In the genomic region with DNA sequence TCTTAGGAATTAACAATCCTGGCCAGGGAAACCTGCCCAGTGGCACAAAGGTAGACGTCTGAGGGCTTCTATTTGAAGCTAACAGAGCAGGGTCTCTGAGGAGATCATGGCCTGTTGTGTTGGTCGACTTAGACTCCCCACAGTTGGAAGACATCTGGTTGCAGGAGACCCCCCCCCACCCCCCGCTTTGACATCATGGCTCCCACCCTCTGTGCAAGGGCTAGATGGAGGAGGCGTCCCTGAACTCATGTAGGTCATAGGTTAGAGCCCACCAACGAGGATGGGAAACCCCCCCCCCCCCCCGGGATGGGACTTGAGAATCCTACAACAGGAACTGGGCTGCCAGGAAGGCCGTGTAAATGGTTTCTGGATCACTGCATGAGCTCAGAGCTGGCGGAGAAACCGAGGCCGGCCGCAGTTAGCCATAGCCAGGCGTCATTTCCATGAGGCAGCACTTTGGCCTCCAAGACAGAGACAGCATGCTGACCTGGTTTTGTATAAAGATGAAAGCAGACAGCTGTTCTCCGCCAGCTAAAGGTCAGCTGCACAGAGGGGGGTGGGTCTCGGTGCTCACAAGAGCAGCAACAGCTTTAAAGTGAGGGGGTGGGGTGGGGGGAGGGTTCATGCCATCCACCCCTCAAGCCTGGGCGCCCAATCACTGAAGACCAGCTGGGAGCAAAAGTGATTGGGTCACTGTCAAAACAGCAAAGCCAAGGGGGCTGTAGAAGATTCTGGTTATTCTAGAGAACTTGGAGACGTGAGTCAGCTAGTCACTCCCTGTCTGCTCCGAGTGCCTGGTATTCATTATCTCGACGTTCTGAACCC, we compare ENCODE assay signal across 8 mouse cellular contexts.
A peak's percentile ranks its signal among the peaks of the same experiment; 100 is the strongest.
DNase-seq lines count a peak whose midpoint lies in the region; ATAC-seq and TF ChIP-seq lines count a peak whose summit lies in the region.
"Had no signal": no experiment of that assay in that cellular context is flagged by ENCODE, and none has a peak within 500 bp of the region (broad histone marks: within the 10 kb centered on the region; RNA-seq: fewer than 3 reads in every experiment).

No protein-coding gene starts in this region.

- H3K9me3 ChIP-seq in liver, embryonic 13.5 days (replicated peaks) = no peaks in the 10 kb centered on the region
- H3K9me3 ChIP-seq in liver, postnatal 0 days (ENCODE audit: low read length) = no peaks in the 10 kb centered on the region
- H3K9me3 ChIP-seq in embryonic facial prominence, embryonic 14.5 days (ENCODE audit: control insufficient read depth, low read length) = no peaks in the 10 kb centered on the region

- TF ChIP-seq EP300 in liver, postnatal 0 days (IDR thresholded peaks at IDR 0.05; ENCODE audit: low read depth) = no peak

- ATAC-seq in liver, embryonic 13.5 days (ENCODE audit: low read depth) = no peak
- ATAC-seq in liver, postnatal 0 days = no peak
- peak; percentile 23; the same call in 1 of the 2 replicates for ATAC-seq in embryonic facial prominence, embryonic 14.5 days (ENCODE audit: low read depth)
- ATAC-seq in granulocyte monocyte progenitor cell, adult 5-6 weeks (replicated peaks; ENCODE audit: poor library complexity, severe bottlenecking) = no peak

- 65% methylated on average over 19 of the region's 19 CpGs for WGBS in liver, embryonic 13.5 days (ENCODE audit: insufficient replicate concordance)
- 80% methylated on average over 19 of the region's 19 CpGs for WGBS in liver, postnatal 0 days (ENCODE audit: insufficient replicate concordance)
- WGBS in embryonic facial prominence, embryonic 14.5 days = 57% methylated on average over 19 of the region's 19 CpGs

- H3K4me1 ChIP-seq in liver, embryonic 13.5 days (replicated peaks) = peaks cover 7% of the 10 kb centered on the region
- H3K4me1 ChIP-seq in liver, postnatal 0 days (ENCODE audit: insufficient read depth) = no peaks in the 10 kb centered on the region
- no peaks in the 10 kb centered on the region for H3K4me1 ChIP-seq in embryonic facial prominence, embryonic 14.5 days (ENCODE audit: control insufficient read depth, insufficient read depth, low read length)

- peaks cover 58% of the 10 kb centered on the region for H3K36me3 ChIP-seq in liver, embryonic 13.5 days
- H3K36me3 ChIP-seq in liver, postnatal 0 days (replicated peaks; ENCODE audit: insufficient read depth, low read length) = peaks cover 51% of the 10 kb centered on the region
- peaks cover 35% of the 10 kb centered on the region for H3K36me3 ChIP-seq in embryonic facial prominence, embryonic 14.5 days (ENCODE audit: control insufficient read depth, insufficient read depth, low read length)

- peak; percentile 50 for DNase-seq in liver, embryonic 13.5 days
- DNase-seq in liver, postnatal 0 days = no peak
- DNase-seq in adrenal gland, adult 2 months = peak; percentile 60
- peak; percentile 41 for DNase-seq in embryonic facial prominence, embryonic 14.5 days (ENCODE audit: low spot score)
- DNase-seq in retina, postnatal 1 day = peak; percentile 82
- DNase-seq in cerebellum, adult 11-12 months = no peak
- DNase-seq: left cerebral cortex, postnatal 4 days had no signal

- no peaks in the 10 kb centered on the region for H3K27me3 ChIP-seq in liver, embryonic 13.5 days
- H3K27me3 ChIP-seq in liver, postnatal 0 days (ENCODE audit: insufficient read depth, low read length) = no peaks in the 10 kb centered on the region
- no peaks in the 10 kb centered on the region for H3K27me3 ChIP-seq in embryonic facial prominence, embryonic 14.5 days (replicated peaks; ENCODE audit: control insufficient read depth, insufficient read depth, low read length)

- H3K4me3 ChIP-seq in liver, embryonic 13.5 days (replicated peaks) = no peak overlapping the region
- H3K4me3 ChIP-seq in liver, postnatal 0 days (ENCODE audit: low read depth, low read length) = no peak overlapping the region
- no peak overlapping the region for H3K4me3 ChIP-seq in embryonic facial prominence, embryonic 14.5 days (ENCODE audit: low read depth, low read length)

- TF ChIP-seq CTCF in liver, postnatal 0 days (IDR thresholded peaks at IDR 0.05; ENCODE audit: low read depth) = no peak

- H3K4me2 ChIP-seq in liver, embryonic 13.5 days = no peak overlapping the region
- no peak overlapping the region for H3K4me2 ChIP-seq in liver, postnatal 0 days (ENCODE audit: low read depth, low read length)
- H3K4me2 ChIP-seq in embryonic facial prominence, embryonic 14.5 days (ENCODE audit: low read depth, low read length) = no peak overlapping the region

- no peak overlapping the region for H3K27ac ChIP-seq in liver, embryonic 13.5 days
- H3K27ac ChIP-seq in liver, postnatal 0 days (ENCODE audit: low read depth) = no peak overlapping the region
- no peak overlapping the region for H3K27ac ChIP-seq in embryonic facial prominence, embryonic 14.5 days (replicated peaks; ENCODE audit: low read depth, low read length)

- H3K9ac ChIP-seq in liver, embryonic 13.5 days = no peak overlapping the region
- H3K9ac ChIP-seq in liver, postnatal 0 days (replicated peaks) = no peak overlapping the region
- H3K9ac ChIP-seq in embryonic facial prominence, embryonic 14.5 days (ENCODE audit: low read depth, low read length) = no peak overlapping the region

Comparison
In these comparisons a context has a peak if more than half of its experiments do, and no peak if none do; other contexts are left out.
1. DNase-seq: peak in liver, embryonic 13.5 days (single experiment), adrenal gland, adult 2 months (single experiment), embryonic facial prominence, embryonic 14.5 days (single experiment) and retina, postnatal 1 day (single experiment); none in liver, postnatal 0 days (single experiment) and cerebellum, adult 11-12 months (single experiment).